8 mouse cellular contexts compared by ENCODE assay signal in genomic region chr8:46153042-46153441, GRCm38 (mm10). TPM values are rescaled to one million over a fixed set of nuclear protein-coding genes. Genes with fewer than 3 reads are reported as not detected.
DNase-seq lines count a peak whose midpoint lies in the region; ATAC-seq and TF ChIP-seq lines count a peak whose summit lies in the region.

No protein-coding gene starts in this region.

- no peak overlapping the region for H3K9ac ChIP-seq in limb, embryonic 14.5 days (ENCODE audit: low read depth, low read length, severe bottlenecking)
- H3K9ac ChIP-seq in stomach, embryonic 16.5 days (ENCODE audit: low read length) = no peak overlapping the region

- WGBS in heart, embryonic 10.5 days = 23% methylated on average over 2 of the region's 2 CpGs
- WGBS in spleen, adult 2 months = 7% methylated on average over 2 of the region's 2 CpGs
- WGBS in limb, embryonic 14.5 days = 34% methylated on average over 2 of the region's 2 CpGs
- WGBS in stomach, embryonic 16.5 days = 31% methylated on average over 2 of the region's 2 CpGs

- peak overlapping the region; percentile 90; the same call in 1 of the 2 replicates for H3K4me3 ChIP-seq in heart, embryonic 10.5 days
- H3K4me3 ChIP-seq in spleen, adult 2 months (ENCODE audit: extremely low read depth, insufficient read depth, insufficient read length) = peak overlapping the region; percentile 65; the same call in 1 of the 2 replicates
- H3K4me3 ChIP-seq in limb, embryonic 14.5 days (replicated peaks; ENCODE audit: low read length) = peak overlapping the region; percentile 80; the same call in 1 of the 2 replicates
- no peak overlapping the region for H3K4me3 ChIP-seq in stomach, embryonic 16.5 days (replicated peaks; ENCODE audit: low read length)

- peak overlapping the region; percentile 84; the same call in 1 of the 2 replicates for H3K4me2 ChIP-seq in limb, embryonic 14.5 days (replicated peaks; ENCODE audit: low read depth, low read length, severe bottlenecking)
- H3K4me2 ChIP-seq in stomach, embryonic 16.5 days (ENCODE audit: low read depth, low read length) = peak overlapping the region; percentile 92; the same call in 1 of the 2 replicates

- H3K9me3 ChIP-seq in heart, embryonic 10.5 days = no peaks in the 10 kb centered on the region
- H3K9me3 ChIP-seq in limb, embryonic 14.5 days (ENCODE audit: control insufficient read depth, low read length) = no peaks in the 10 kb centered on the region
- no peaks in the 10 kb centered on the region for H3K9me3 ChIP-seq in stomach, embryonic 16.5 days (replicated peaks; ENCODE audit: control insufficient read depth, low read length)

- TF ChIP-seq POLR2A in spleen, adult 2 months (IDR thresholded peaks at IDR 0.05; ENCODE audit: low read depth, low read length) = no peak
- TF ChIP-seq POLR2A in limb, embryonic 14.5 days (IDR thresholded peaks at IDR 0.05; ENCODE audit: borderline replicate concordance, extremely low read depth, insufficient read depth, insufficient read length) = no peak

- no peak for TF ChIP-seq CTCF in spleen, adult 2 months (IDR thresholded peaks at IDR 0.05; ENCODE audit: extremely low read depth, insufficient read depth, insufficient read length, insufficient replicate concordance)

- DNase-seq in heart, embryonic 10.5 days (ENCODE audit: low spot score) = no peak
- no peak for DNase-seq in heart, adult 8-10 months (ENCODE audit: low spot score)
- DNase-seq in spleen, adult 2 months (ENCODE audit: low read depth in 1 of 2, low spot score in 2 of 2) = no peak
- no peak for DNase-seq in spleen, adult 12 weeks (ENCODE audit: low spot score)
- no peak for DNase-seq in limb, embryonic 14.5 days (ENCODE audit: low spot score)
- DNase-seq in adrenal gland, adult 2 months = no peak
- no peak for DNase-seq in layer of hippocampus, postnatal 10 days (ENCODE audit: low spot score in 2 of 2)

- no peaks in the 10 kb centered on the region for H3K36me3 ChIP-seq in heart, embryonic 10.5 days
- H3K36me3 ChIP-seq in spleen, adult 2 months (ENCODE audit: control insufficient read depth, insufficient read depth, low read length) = no peaks in the 10 kb centered on the region
- H3K36me3 ChIP-seq in limb, embryonic 14.5 days (ENCODE audit: control insufficient read depth, insufficient read depth, low read length) = no peaks in the 10 kb centered on the region; the same call in 1 of the 2 replicates
- no peaks in the 10 kb centered on the region for H3K36me3 ChIP-seq in stomach, embryonic 16.5 days (ENCODE audit: control insufficient read depth, insufficient read depth, low read length)

- peaks cover 12% of the 10 kb centered on the region; the same call in 1 of the 2 replicates for H3K27me3 ChIP-seq in heart, embryonic 10.5 days (ENCODE audit: insufficient read depth, poor library complexity, severe bottlenecking)
- no peaks in the 10 kb centered on the region for H3K27me3 ChIP-seq in spleen, adult 2 months (ENCODE audit: control insufficient read depth, insufficient read depth, low read length)
- H3K27me3 ChIP-seq in limb, embryonic 14.5 days (ENCODE audit: control insufficient read depth, insufficient read depth, low read length) = no peaks in the 10 kb centered on the region
- H3K27me3 ChIP-seq in stomach, embryonic 16.5 days (ENCODE audit: control insufficient read depth, insufficient read depth, low read length) = peaks cover 6% of the 10 kb centered on the region; the same call in 1 of the 2 replicates

- ATAC-seq in limb, embryonic 14.5 days (ENCODE audit: low FRiP score, low read depth) = no peak
- no peak for ATAC-seq in stomach, embryonic 16.5 days (ENCODE audit: insufficient read depth, low FRiP score)

- H3K27ac ChIP-seq in heart, embryonic 10.5 days = peak overlapping the region; percentile 90; the same call in 1 of the 2 replicates
- H3K27ac ChIP-seq in spleen, adult 2 months (ENCODE audit: insufficient read depth, low read length) = peak overlapping the region; percentile 96; the same call in 1 of the 2 replicates
- H3K27ac ChIP-seq in limb, embryonic 14.5 days (replicated peaks; ENCODE audit: low read depth, low read length) = no peak overlapping the region
- H3K27ac ChIP-seq in stomach, embryonic 16.5 days (ENCODE audit: low read length) = no peak overlapping the region

- peaks cover 17% of the 10 kb centered on the region; the same call in 1 of the 2 replicates for H3K4me1 ChIP-seq in heart, embryonic 10.5 days
- H3K4me1 ChIP-seq in spleen, adult 2 months (ENCODE audit: control insufficient read depth, insufficient read depth, insufficient read length) = peaks cover 5% of the 10 kb centered on the region
- H3K4me1 ChIP-seq in limb, embryonic 14.5 days (ENCODE audit: control insufficient read depth, insufficient read depth, low read length) = peaks cover 3% of the 10 kb centered on the region; the same call in 1 of the 2 replicates
- peaks cover 8% of the 10 kb centered on the region; the same call in 1 of the 2 replicates for H3K4me1 ChIP-seq in stomach, embryonic 16.5 days (ENCODE audit: control insufficient read depth, insufficient read depth, low read length)

RNA-seq across cellular contexts. Expression of gene Snx25, which starts 1.1 kb away (rescaled TPM):
- 2.3 and 3.7 TPM in 2 replicates for polyA plus RNA-seq in heart, embryonic 10.5 days (2016; fragmentation: Nextera tagmentation; extraction: Ambion mirVana)
- total RNA-seq in heart, adult 8-10 months (2022) = 10 to 100 TPM in 1 of 4 experiments, 1 to 10 TPM in 3; 7.8 to 10.4 (median 8.7) TPM
- polyA plus RNA-seq in spleen, adult 2 months (2012; rRNA removed) = 4.7 and 4.9 TPM in 2 replicates
- 10.2 and 13.8 TPM in 2 replicates for polyA plus RNA-seq in limb, embryonic 14.5 days (2012; rRNA removed)
- 10.5 and 13.5 TPM in 2 replicates for polyA plus RNA-seq in limb, embryonic 14.5 days (2014; fragmentation: Nextera tagmentation; extraction: Ambion mirVana)
- polyA plus RNA-seq in stomach, embryonic 16.5 days (2015; fragmentation: Nextera tagmentation; extraction: Ambion mirVana) = 4.0 and 6.0 TPM in 2 replicates
- total RNA-seq in adrenal gland, adult 2 months (2021) = 10 to 100 TPM; 14.1 to 20.9 TPM
- 2.3 and 2.5 TPM in 2 replicates for polyA plus RNA-seq in adrenal gland, adult 2 months (2012; rRNA removed)
- 10 to 100 TPM; 51.0 to 52.5 TPM for total RNA-seq in layer of hippocampus, postnatal 10 days (2021)

RNA-seq across cellular contexts. Expression of gene Cfap97, which starts 1.5 kb away (rescaled TPM):
- 18.0 and 20.8 TPM in 2 replicates for polyA plus RNA-seq in heart, embryonic 10.5 days (2016; fragmentation: Nextera tagmentation; extraction: Ambion mirVana)
- 10 to 100 TPM; 11.8 to 14.0 (median 13.4) TPM for total RNA-seq in heart, adult 8-10 months (2022)
- 3.0 TPM in 2 replicates for polyA plus RNA-seq in spleen, adult 2 months (2012; rRNA removed)
- polyA plus RNA-seq in limb, embryonic 14.5 days (2012; rRNA removed) = 13.6 and 14.6 TPM in 2 replicates
- polyA plus RNA-seq in limb, embryonic 14.5 days (2014; fragmentation: Nextera tagmentation; extraction: Ambion mirVana) = 24.2 and 28.5 TPM in 2 replicates
- polyA plus RNA-seq in stomach, embryonic 16.5 days (2015; fragmentation: Nextera tagmentation; extraction: Ambion mirVana) = 16.3 and 18.5 TPM in 2 replicates
- 10 to 100 TPM; 16.1 to 19.5 TPM for total RNA-seq in adrenal gland, adult 2 months (2021)
- 1.5 and 2.1 TPM in 2 replicates for polyA plus RNA-seq in adrenal gland, adult 2 months (2012; rRNA removed)
- total RNA-seq in layer of hippocampus, postnatal 10 days (2021) = 10 to 100 TPM; 18.0 to 19.1 TPM

RNA-seq across cellular contexts. Expression of gene Slc25a4, which starts 58.0 kb away (rescaled TPM):
- polyA plus RNA-seq in heart, embryonic 10.5 days (2016; fragmentation: Nextera tagmentation; extraction: Ambion mirVana) = 1,300 and 1,795 TPM in 2 replicates
- total RNA-seq in heart, adult 8-10 months (2022) = 1,000 to 10,000 TPM; 4,428 to 5,209 (median 4,678) TPM
- 84.5 and 116 TPM in 2 replicates for polyA plus RNA-seq in spleen, adult 2 months (2012; rRNA removed)
- 410 and 427 TPM in 2 replicates for polyA plus RNA-seq in limb, embryonic 14.5 days (2012; rRNA removed)
- polyA plus RNA-seq in limb, embryonic 14.5 days (2014; fragmentation: Nextera tagmentation; extraction: Ambion mirVana) = 513 and 524 TPM in 2 replicates
- polyA plus RNA-seq in stomach, embryonic 16.5 days (2015; fragmentation: Nextera tagmentation; extraction: Ambion mirVana) = 398 and 461 TPM in 2 replicates
- 100 to 1,000 TPM; 133 to 206 TPM for total RNA-seq in adrenal gland, adult 2 months (2021)
- 200 and 240 TPM in 2 replicates for polyA plus RNA-seq in adrenal gland, adult 2 months (2012; rRNA removed)
- total RNA-seq in layer of hippocampus, postnatal 10 days (2021) = 100 to 1,000 TPM; 692 to 703 TPM

Comparison
In these comparisons a context has a peak if more than half of its experiments do, and no peak if none do; other contexts are left out.
1. H3K27ac ChIP-seq: peak in heart, embryonic 10.5 days (single experiment) and spleen, adult 2 months (single experiment); none in limb, embryonic 14.5 days (single experiment) and stomach, embryonic 16.5 days (single experiment).